Mouse (Mus musculus) lung, embryonic 16.5 days (tissue): ENCODE data around the gene Fkrp. TPM values are rescaled to one million over a fixed set of nuclear protein-coding genes. Genes with fewer than 3 reads are reported as not detected.
A peak's percentile ranks its signal among the peaks of the same experiment; 100 is the strongest.

Source experiments
- ATAC-seq: fragments of 200-750 bp; cut with Nextera tagmentation; 2 replicates; pipeline ENCODE4 v1.8.0; 2017; ENCODE audit warnings: low read depth, mild to moderate bottlenecking, moderate library complexity
- H3K27ac ChIP-seq: fragments of 300-500 bp; sonication (generic); 2 replicates; pipeline ENCODE4 v1.5.1; 2014; ENCODE audit warnings: mild to moderate bottlenecking, control low read depth, low read length
- H3K27me3 ChIP-seq: fragments of 300-500 bp; sonication (generic); 2 replicates; pipeline ENCODE4 v1.6.1; 2014; ENCODE audit warnings: low read depth, low read length, mixed read lengths; ENCODE audit not compliant: control insufficient read depth, insufficient read depth
- H3K36me3 ChIP-seq: fragments of 300-500 bp; sonication (generic); 2 replicates; pipeline ENCODE4 v1.6.1; 2014; ENCODE audit warnings: low read length; ENCODE audit not compliant: control insufficient read depth, insufficient read depth
- H3K4me1 ChIP-seq: fragments of 300-500 bp; sonication (generic); replicated peaks from 2 replicates; pipeline ENCODE4 v1.6.1; 2014; ENCODE audit warnings: low read length, mixed read lengths; ENCODE audit not compliant: control insufficient read depth, insufficient read depth
- H3K4me2 ChIP-seq: fragments of 300-500 bp; sonication (generic); 2 replicates; pipeline ENCODE4 v1.6.1; 2014; ENCODE audit warnings: low read depth, low read length, control low read depth
- H3K4me3 ChIP-seq: fragments of 300-500 bp; sonication (generic); 2 replicates; pipeline ENCODE4 v1.5.1; 2014; ENCODE audit warnings: mild to moderate bottlenecking, low read length, control low read depth
- H3K9ac ChIP-seq: fragments of 300-500 bp; sonication (generic); 2 replicates; pipeline ENCODE4 v1.6.1; 2014; ENCODE audit warnings: low read length, control low read depth
- H3K9me3 ChIP-seq: fragments of 300-500 bp; sonication (generic); 2 replicates; pipeline ENCODE4 v1.6.1; 2016; ENCODE audit warnings: low read length; ENCODE audit not compliant: control insufficient read depth
- WGBS: fragments of 180-500 bp; shearing (Covaris S2); extraction: QIAGEN DNeasy Blood & Tissue Kit; methylation state at CpG from one replicate; pipeline ENCODE4 v1.1.7; 2014; 5-methylcytosine and 5-hydroxymethylcytosine counted together
- polyA plus RNA-seq: library from polyadenylated mRNA; unstranded; fragments of >200 nt; fragmentation: Nextera tagmentation; extraction: Ambion mirVana; gene quantifications from 2 replicates; pipeline ENCODE4 v1.2.1, GENCODE M21; 2015

Gene Fkrp
- polyA plus RNA-seq, 1 experiment from 2014 or later: 28.9 TPM

- peaks cover 33% of the 10 kb centered on the region for H3K4me1 ChIP-seq
- peak overlapping the region; percentile 94 for H3K9ac ChIP-seq
- peak; percentile 37 for ATAC-seq
- H3K36me3 ChIP-seq: peaks cover 23% of the 10 kb centered on the region
- 21% methylated on average over 14 of the region's 14 CpGs for WGBS
- H3K27ac ChIP-seq: peak overlapping the region; percentile 94
- no peaks in the 10 kb centered on the region for H3K27me3 ChIP-seq
- H3K4me2 ChIP-seq: peak overlapping the region; percentile 100
- H3K9me3 ChIP-seq: no peaks in the 10 kb centered on the region
- H3K4me3 ChIP-seq: peak overlapping the region; percentile 77
These were observed 28.7 kb upstream of the Fkrp start for GRCm38 (mm10) chr7:16845072-16845819.

GRCm38 (mm10) chr7:16844696-16845071 lies 28.2 kb upstream of the Fkrp start:
- peak overlapping the region; percentile 94 for H3K27ac ChIP-seq
- ATAC-seq: no peak
- peaks cover 33% of the 10 kb centered on the region for H3K4me1 ChIP-seq
- WGBS: 42% methylated on average over 3 of the region's 3 CpGs
- no peaks in the 10 kb centered on the region for H3K27me3 ChIP-seq
- peak overlapping the region; percentile 94 for H3K9ac ChIP-seq
- peaks cover 20% of the 10 kb centered on the region for H3K36me3 ChIP-seq
- no peaks in the 10 kb centered on the region for H3K9me3 ChIP-seq
- H3K4me2 ChIP-seq: peak overlapping the region; percentile 100
- peak overlapping the region; percentile 77 for H3K4me3 ChIP-seq

DNA sequence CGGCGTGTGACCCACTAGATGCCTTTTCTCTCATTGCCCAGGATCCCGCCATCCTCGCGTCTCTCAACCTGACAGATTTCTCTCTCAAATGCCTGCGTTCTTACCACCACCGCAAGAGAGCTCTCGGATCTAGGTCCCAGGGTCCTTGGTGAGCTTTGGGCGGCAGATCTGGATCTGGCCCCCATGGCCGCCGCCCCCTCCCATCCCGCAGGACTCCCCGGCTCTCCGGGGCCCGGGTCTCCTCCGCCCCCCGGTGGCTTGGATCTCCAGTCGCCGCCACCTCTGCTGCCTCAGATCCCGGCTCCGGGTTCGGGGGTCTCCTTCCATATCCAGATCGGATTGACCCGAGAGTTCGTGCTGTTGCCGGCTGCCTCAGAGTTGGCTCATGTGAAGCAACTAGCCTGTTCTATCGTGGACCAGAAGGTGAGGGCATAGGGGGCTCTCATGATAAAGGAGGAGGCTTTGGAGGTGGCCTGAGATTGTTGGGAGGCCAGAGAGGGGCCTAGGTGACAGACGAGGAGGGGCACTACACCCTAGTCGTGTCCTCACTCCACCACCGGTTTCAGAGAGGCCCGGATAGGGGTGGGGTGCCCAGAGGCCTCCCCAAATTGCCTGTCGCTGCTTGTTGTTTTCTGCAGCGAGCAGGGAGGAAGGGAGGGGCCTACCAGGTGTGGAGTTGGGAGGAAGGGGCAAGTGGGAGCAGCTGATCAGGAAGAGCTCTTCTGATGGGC lies 27.1 kb upstream of the Fkrp start:
- H3K27ac ChIP-seq: peak overlapping the region; percentile 94

DNA sequence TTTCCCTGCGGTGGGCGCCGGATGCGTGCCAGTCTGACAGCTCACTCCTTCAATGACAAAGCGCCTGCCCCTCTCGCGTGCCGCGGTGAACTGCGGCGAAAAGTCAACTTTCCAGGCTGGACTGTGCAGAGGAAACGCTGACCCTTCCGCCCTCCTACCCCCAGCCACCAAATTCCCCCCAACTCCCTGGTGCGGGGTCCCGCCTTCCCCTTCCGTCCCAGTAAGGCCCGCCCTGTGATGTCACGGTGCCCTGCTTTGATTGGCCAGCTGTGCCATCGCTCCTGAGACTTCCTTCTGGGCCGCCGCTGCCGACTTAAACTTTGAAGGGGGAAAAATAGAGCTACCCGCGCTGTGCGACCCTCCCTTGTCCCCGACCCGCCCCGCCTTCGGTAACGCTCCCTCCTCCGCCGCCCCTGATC lies 26.1 kb upstream of the Fkrp start, which contains the start of gene Prkd2:
Gene Prkd2 (plus strand): TSS at position 258 of the 419 bp plus-strand sequence.
- Histone ChIP-seq H3K4me1 (peaks cover 33% of the 10 kb centered on the region), H3K27me3 (no peaks in the 10 kb centered on the region), H3K4me2 (peak within 1 kb of the TSS; percentile 100), H3K9ac (peak within 1 kb of the TSS; percentile 94), H3K36me3 (peaks cover 23% of the 10 kb centered on the region), H3K27ac (peak within 1 kb of the TSS; percentile 94), H3K4me3 (peak within 1 kb of the TSS; percentile 77), H3K9me3 (no peaks in the 10 kb centered on the region)
- ATAC-seq: peak; percentile 91
- under 1% methylated on average over 32 of the region's 32 CpGs for whole genome bisulfite sequencing

More for the DNA sequence above, 27.1 kb upstream of the Fkrp start:
- Histone ChIP-seq H3K9me3 (no peaks in the 10 kb centered on the region), H3K9ac (peak overlapping the region; percentile 94), H3K4me1 (peaks cover 33% of the 10 kb centered on the region), H3K27me3 (no peaks in the 10 kb centered on the region), H3K36me3 (peaks cover 18% of the 10 kb centered on the region), H3K4me2 (peak overlapping the region; percentile 100), H3K4me3 (peak overlapping the region; percentile 77)
- ATAC-seq: no peak
- WGBS: 1% methylated on average over 33 of the region's 33 CpGs

GRCm38 (mm10) chr7:16841561-16842560 lies 25.3 kb upstream of the Fkrp start:
- Histone ChIP-seq H3K9me3 (no peaks in the 10 kb centered on the region), H3K27me3 (no peaks in the 10 kb centered on the region), H3K9ac (peak overlapping the region; percentile 94), H3K27ac (peak overlapping the region; percentile 94), H3K4me3 (peak overlapping the region; percentile 77), H3K4me1 (peaks cover 33% of the 10 kb centered on the region), H3K4me2 (peak overlapping the region; percentile 100), H3K36me3 (peaks cover 29% of the 10 kb centered on the region)
- WGBS: 29% methylated on average over 11 of the region's 11 CpGs
- peak; percentile 5; the same call in 1 of the 2 replicates for ATAC-seq

- H3K4me3 ChIP-seq: no peak overlapping the region
- no peak overlapping the region for H3K9ac ChIP-seq
- no peaks in the 10 kb centered on the region for H3K9me3 ChIP-seq
- H3K4me2 ChIP-seq: no peak overlapping the region
- peaks cover 30% of the 10 kb centered on the region for H3K36me3 ChIP-seq
- ATAC-seq: no peak
- no peaks in the 10 kb centered on the region for H3K27me3 ChIP-seq
- peak overlapping the region; percentile 94 for H3K27ac ChIP-seq
- peaks cover 33% of the 10 kb centered on the region for H3K4me1 ChIP-seq
- 65% methylated on average over 4 of the region's 4 CpGs for WGBS
These were observed 24.5 kb upstream of the Fkrp start for GRCm38 (mm10) chr7:16841078-16841477.

GRCm38 (mm10) chr7:16840109-16840491 lies 23.6 kb upstream of the Fkrp start:
- 84% methylated on average over 2 of the region's 2 CpGs for WGBS

GRCm38 (mm10) chr7:16839427-16840108 lies 23.0 kb upstream of the Fkrp start:
- Histone ChIP-seq H3K27ac (no peak overlapping the region), H3K4me3 (no peak overlapping the region), H3K36me3 (peaks cover 36% of the 10 kb centered on the region), H3K27me3 (no peaks in the 10 kb centered on the region), H3K9ac (no peak overlapping the region), H3K4me2 (no peak overlapping the region), H3K9me3 (no peaks in the 10 kb centered on the region), H3K4me1 (peaks cover 20% of the 10 kb centered on the region)
- WGBS: 87% methylated on average over 12 of the region's 12 CpGs
- ATAC-seq: no peak

More at GRCm38 (mm10) chr7:16840109-16840491, 23.6 kb upstream of the Fkrp start:
- Histone ChIP-seq H3K36me3 (peaks cover 31% of the 10 kb centered on the region), H3K9me3 (no peaks in the 10 kb centered on the region), H3K9ac (no peak overlapping the region), H3K4me3 (no peak overlapping the region), H3K27me3 (no peaks in the 10 kb centered on the region), H3K27ac (no peak overlapping the region), H3K4me1 (peaks cover 25% of the 10 kb centered on the region), H3K4me2 (no peak overlapping the region)
- no peak for ATAC-seq
